Mouse (Mus musculus): Measurements from ENCODE around the gene Exoc3l. TPM values are rescaled to one million over a fixed set of nuclear protein-coding genes. Genes with fewer than 3 reads are reported as not detected.
A peak's percentile ranks its signal among the peaks of the same experiment; 100 is the strongest.

Exoc3l gene
- 6.2 and 6.7 TPM in 2 replicates for polyA plus RNA-seq (2015; fragmentation: Nextera tagmentation; extraction: Ambion mirVana)

DNA sequence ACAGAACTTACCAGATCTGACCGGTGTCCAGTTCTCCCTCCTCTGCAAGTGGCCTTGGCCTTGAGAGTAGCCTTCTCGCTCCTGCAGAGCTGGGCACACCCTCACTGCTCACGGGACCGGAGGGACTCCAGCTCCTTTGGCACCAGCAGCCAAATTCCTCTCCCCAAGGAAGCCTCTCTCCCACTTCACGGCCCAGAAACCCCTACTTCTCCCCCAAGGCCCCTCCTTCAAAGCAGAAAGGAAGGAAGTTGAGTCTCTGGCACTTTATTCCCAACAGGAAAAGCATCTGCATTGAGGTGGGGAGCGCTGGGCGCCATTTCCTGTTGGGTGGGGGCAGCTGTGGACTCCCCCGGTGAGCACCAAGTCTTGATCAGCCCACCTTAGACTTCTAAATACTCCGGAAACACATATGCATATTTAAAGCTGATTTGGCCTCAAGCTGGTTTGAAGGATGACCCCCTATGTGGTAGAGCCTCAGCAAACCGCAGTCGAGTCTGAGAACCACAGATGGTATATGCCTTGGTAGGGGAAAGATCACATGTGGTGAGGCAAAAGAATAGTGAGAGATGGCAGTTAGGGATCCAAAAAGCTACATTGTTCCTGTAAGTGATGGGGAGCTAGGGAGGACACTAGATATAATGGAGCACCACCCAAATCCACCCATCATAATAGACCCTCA, at the start of gene Exoc3l:
Exoc3l (minus strand) TSS at position 207 of the 679 bp plus-strand sequence.
- Histone ChIP-seq H3K9me3 (replicated peaks) (no peaks in the 10 kb centered on the region), H3K9ac (peak within 1 kb of the TSS; percentile 99), H3K27me3 (peaks cover 2% of the 10 kb centered on the region; the same call in 1 of the 2 replicates), H3K36me3 (peaks cover 25% of the 10 kb centered on the region), H3K27ac (peak within 1 kb of the TSS; percentile 97), H3K4me3 (replicated peaks) (peak within 1 kb of the TSS; percentile 99), H3K4me2 (peak within 1 kb of the TSS; percentile 95), H3K4me1 (replicated peaks) (peaks cover 45% of the 10 kb centered on the region)
- no peak for ATAC-seq (ENCODE audit: low read depth)
- WGBS (ENCODE audit: insufficient replicate concordance), result 32% methylated on average over 11 of the region's 11 CpGs
- DNase-seq, result no peak

- DNase-seq, result no peak
- Histone ChIP-seq H3K4me2 (peak overlapping the region; percentile 95), H3K36me3 (no peaks in the 10 kb centered on the region), H3K4me3 (replicated peaks) (no peak overlapping the region), H3K27me3 (peaks cover 43% of the 10 kb centered on the region), H3K9ac (no peak overlapping the region), H3K27ac (0 out of 2 replicates have a peak overlapping the region, but pooled peaks have one; percentile 19), H3K9me3 (replicated peaks) (no peaks in the 10 kb centered on the region), H3K4me1 (replicated peaks) (peaks cover 82% of the 10 kb centered on the region)
- ATAC-seq (ENCODE audit: low read depth), result no peak
- 28% methylated on average over 7 of the region's 7 CpGs for WGBS (ENCODE audit: insufficient replicate concordance)
Observed at GRCm38 (mm10) chr8:105345061-105345975, 49.4 kb upstream of the Exoc3l start.

GRCm38 (mm10) chr8:105343791-105344574, 48.1 kb upstream of the Exoc3l start:
- H3K27ac ChIP-seq, result no peak overlapping the region
- ATAC-seq (ENCODE audit: low read depth) (no peak), DNase-seq (no peak)
- H3K4me3 ChIP-seq (replicated peaks), result no peak overlapping the region
- no peaks in the 10 kb centered on the region for H3K36me3 ChIP-seq
- H3K4me1 ChIP-seq (replicated peaks), result peaks cover 90% of the 10 kb centered on the region
- H3K27me3 ChIP-seq, result peaks cover 30% of the 10 kb centered on the region
- 0 out of 2 replicates have a peak overlapping the region, but pooled peaks have one; percentile 10 for H3K4me2 ChIP-seq
- WGBS (ENCODE audit: insufficient replicate concordance), result 63% methylated on average over 7 of the region's 8 CpGs
- H3K9ac ChIP-seq, result no peak overlapping the region
- no peaks in the 10 kb centered on the region for H3K9me3 ChIP-seq (replicated peaks)

DNA sequence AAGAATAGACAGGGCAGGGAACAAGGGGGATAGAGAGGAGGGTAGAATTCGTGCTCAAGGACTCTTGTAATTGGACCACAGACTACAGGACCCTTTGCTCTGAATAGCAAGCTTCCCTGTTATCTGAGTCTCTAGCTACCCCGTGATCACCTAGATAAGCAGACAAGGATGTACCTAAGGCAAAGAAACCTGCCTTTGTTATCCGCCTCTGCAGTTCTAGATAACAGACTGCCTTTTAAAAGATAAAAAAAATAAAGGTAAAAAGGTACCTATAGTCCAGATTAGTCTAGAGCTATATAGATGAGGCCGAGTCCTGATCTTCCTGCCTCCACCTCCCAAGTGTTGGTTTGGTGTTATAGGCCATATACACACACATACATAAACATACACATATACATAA, 46.9 kb upstream of the Exoc3l start:
- Histone ChIP-seq H3K36me3 (peaks cover 1% of the 10 kb centered on the region; the same call in 1 of the 2 replicates), H3K9me3 (replicated peaks) (no peaks in the 10 kb centered on the region), H3K4me3 (replicated peaks) (no peak overlapping the region), H3K27me3 (peaks cover 18% of the 10 kb centered on the region), H3K9ac (no peak overlapping the region), H3K4me1 (replicated peaks) (peaks cover 90% of the 10 kb centered on the region), H3K4me2 (no peak overlapping the region), H3K27ac (no peak overlapping the region)
- ATAC-seq (ENCODE audit: low read depth), result no peak
- DNase-seq, result no peak
- 47% methylated on average over 4 of the region's 4 CpGs for WGBS (ENCODE audit: insufficient replicate concordance)

GRCm38 (mm10) chr8:105341399-105341798, 45.5 kb upstream of the Exoc3l start:
- ATAC-seq (ENCODE audit: low read depth) (no peak), DNase-seq (no peak)
- H3K4me2 ChIP-seq, result no peak overlapping the region
- peaks cover 86% of the 10 kb centered on the region for H3K4me1 ChIP-seq (replicated peaks)
- peaks cover 9% of the 10 kb centered on the region for H3K36me3 ChIP-seq
- H3K9me3 ChIP-seq (replicated peaks), result no peaks in the 10 kb centered on the region
- no peak overlapping the region for H3K9ac ChIP-seq
- peaks cover 4% of the 10 kb centered on the region for H3K27me3 ChIP-seq
- H3K27ac ChIP-seq, result peak overlapping the region; percentile 34; the same call in 1 of the 2 replicates
- no peak overlapping the region for H3K4me3 ChIP-seq (replicated peaks)
- 69% methylated on average over 8 of the region's 8 CpGs for WGBS (ENCODE audit: insufficient replicate concordance)

- H3K9me3 ChIP-seq (replicated peaks), result no peaks in the 10 kb centered on the region
- peak overlapping the region; percentile 34; the same call in 1 of the 2 replicates for H3K27ac ChIP-seq
- H3K36me3 ChIP-seq, result peaks cover 20% of the 10 kb centered on the region
- DNase-seq, result peak; percentile 26
- H3K27me3 ChIP-seq, result no peaks in the 10 kb centered on the region
- no peak overlapping the region for H3K4me3 ChIP-seq (replicated peaks)
- 30% methylated on average over 6 of the region's 6 CpGs for WGBS (ENCODE audit: insufficient replicate concordance)
- H3K4me2 ChIP-seq, result 0 out of 2 replicates have a peak overlapping the region, but pooled peaks have one; percentile 8
- ATAC-seq (ENCODE audit: low read depth), result peak; percentile 75
- H3K9ac ChIP-seq, result no peak overlapping the region; the same call in 1 of the 2 replicates
- peaks cover 73% of the 10 kb centered on the region for H3K4me1 ChIP-seq (replicated peaks)
Observed at GRCm38 (mm10) chr8:105339886-105340635, 44.2 kb upstream of the Exoc3l start.

- Histone ChIP-seq H3K9ac (peak overlapping the region; percentile 17; the same call in 1 of the 2 replicates), H3K4me3 (replicated peaks) (no peak overlapping the region), H3K4me1 (replicated peaks) (peaks cover 63% of the 10 kb centered on the region), H3K4me2 (no peak overlapping the region), H3K9me3 (replicated peaks) (no peaks in the 10 kb centered on the region), H3K36me3 (peaks cover 28% of the 10 kb centered on the region), H3K27ac (peak overlapping the region; percentile 50; the same call in 1 of the 2 replicates), H3K27me3 (no peaks in the 10 kb centered on the region)
- no peak for ATAC-seq (ENCODE audit: low read depth)
- DNase-seq, result no peak
- WGBS (ENCODE audit: insufficient replicate concordance), result 7% methylated on average over 4 of the region's 4 CpGs
Observed at GRCm38 (mm10) chr8:105338992-105339391, 43.1 kb upstream of the Exoc3l start.

- no peak for ATAC-seq (ENCODE audit: low read depth)
Observed at GRCm38 (mm10) chr8:105336373-105337130, 40.7 kb upstream of the Exoc3l start.

DNA sequence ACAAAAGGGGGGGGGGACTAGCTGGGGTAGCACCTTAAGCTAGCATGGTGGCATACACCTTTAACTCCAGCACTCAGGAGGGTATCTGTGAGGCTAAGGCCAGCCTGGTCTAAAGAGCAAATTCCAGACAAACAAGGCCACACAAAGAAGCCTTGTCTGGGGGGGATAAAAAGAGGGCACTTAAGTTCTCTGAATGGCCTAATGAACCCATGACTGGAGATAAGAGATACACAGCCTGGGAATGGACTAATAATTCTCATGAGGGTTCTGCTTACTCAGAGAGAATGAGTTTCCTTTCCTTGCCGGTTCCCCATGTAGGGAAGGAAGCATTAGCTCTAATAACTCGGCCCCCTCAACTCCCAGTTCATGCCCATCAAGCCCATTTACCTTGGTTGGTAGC, 36.6 kb upstream of the Exoc3l start:
- Histone ChIP-seq H3K27ac (no peak overlapping the region), H3K4me3 (replicated peaks) (no peak overlapping the region), H3K27me3 (no peaks in the 10 kb centered on the region), H3K9ac (no peak overlapping the region), H3K4me1 (replicated peaks) (peaks cover 26% of the 10 kb centered on the region), H3K4me2 (no peak overlapping the region), H3K9me3 (replicated peaks) (no peaks in the 10 kb centered on the region), H3K36me3 (peaks cover 72% of the 10 kb centered on the region)
- ATAC-seq (ENCODE audit: low read depth) (no peak), DNase-seq (no peak)
- WGBS (ENCODE audit: insufficient replicate concordance), result 69% methylated on average over 2 of the region's 2 CpGs

More at GRCm38 (mm10) chr8:105336373-105337130, 40.7 kb upstream of the Exoc3l start:
- WGBS (ENCODE audit: insufficient replicate concordance), result 82% methylated on average over 32 of the region's 32 CpGs
- peak; percentile 20 for DNase-seq
- Histone ChIP-seq H3K4me1 (replicated peaks) (peaks cover 49% of the 10 kb centered on the region), H3K9me3 (replicated peaks) (no peaks in the 10 kb centered on the region), H3K9ac (no peak overlapping the region), H3K4me3 (replicated peaks) (no peak overlapping the region), H3K4me2 (no peak overlapping the region), H3K36me3 (peaks cover 38% of the 10 kb centered on the region), H3K27ac (no peak overlapping the region), H3K27me3 (no peaks in the 10 kb centered on the region)

DNA sequence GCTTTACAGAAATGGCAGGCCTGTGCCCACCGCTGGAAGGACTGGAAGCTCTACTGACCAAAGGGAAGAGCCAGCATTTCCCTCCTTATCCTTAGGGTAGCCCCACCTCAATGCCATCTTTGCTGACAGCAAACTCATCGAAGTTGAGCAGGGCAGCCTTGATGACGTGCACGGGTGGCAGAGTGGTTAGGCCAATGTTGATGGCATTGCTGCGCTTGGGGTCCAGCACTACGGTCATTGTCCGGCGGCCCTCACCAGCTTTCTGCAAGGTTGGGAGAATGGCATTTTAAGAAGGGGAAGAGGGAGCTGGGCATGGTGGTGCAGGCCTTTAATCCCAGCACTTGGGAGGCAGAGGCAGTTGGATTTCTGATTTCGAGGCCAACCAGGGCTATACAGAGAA, 36.0 kb upstream of the Exoc3l start:
- WGBS (ENCODE audit: insufficient replicate concordance), result 92% methylated on average over 9 of the region's 9 CpGs
- Histone ChIP-seq H3K4me3 (replicated peaks) (no peak overlapping the region), H3K36me3 (peaks cover 72% of the 10 kb centered on the region), H3K27ac (no peak overlapping the region), H3K27me3 (no peaks in the 10 kb centered on the region), H3K9me3 (replicated peaks) (no peaks in the 10 kb centered on the region), H3K4me2 (no peak overlapping the region), H3K9ac (no peak overlapping the region), H3K4me1 (replicated peaks) (peaks cover 31% of the 10 kb centered on the region)
- DNase-seq (no peak), ATAC-seq (ENCODE audit: low read depth) (no peak)
